Mouse (Mus musculus): Measurements from ENCODE around the gene Polm. TPM values are rescaled to one million over a fixed set of nuclear protein-coding genes. Genes with fewer than 3 reads are reported as not detected.

The Polm gene
- polyA plus RNA-seq, 1 experiment from 2014 or later: 10.0 TPM

DNA sequence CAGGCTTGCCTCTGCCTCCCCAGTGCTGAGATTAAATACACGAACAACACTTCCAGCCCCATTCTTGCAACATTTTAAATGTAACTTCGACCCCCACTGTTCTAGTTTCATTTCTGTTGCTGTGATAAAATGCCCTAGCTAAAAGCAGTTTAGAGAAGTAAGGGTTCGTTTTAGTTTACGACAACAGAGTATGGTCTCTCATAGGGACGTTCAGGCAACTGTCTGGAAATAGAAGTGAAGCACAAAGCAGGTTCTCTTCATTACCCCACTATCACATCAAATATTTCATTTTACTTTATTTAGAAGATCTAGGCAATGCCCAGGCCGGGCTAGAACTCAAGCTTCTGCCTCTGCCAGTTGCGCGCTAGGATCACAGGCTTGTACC, 50.2 kb downstream of the Polm start:
- 32% methylated on average over 8 of the region's 8 CpGs for WGBS
- no peak for ATAC-seq (ENCODE audit: borderline replicate concordance, extremely low read depth, low FRiP score, low TSS enrichment)
- Histone ChIP-seq H3K27me3 (no peaks in the 10 kb centered on the region), H3K9ac (peak overlapping the region; percentile 79), H3K36me3 (peaks cover 19% of the 10 kb centered on the region), H3K9me3 (no peaks in the 10 kb centered on the region), H3K4me1 (peaks cover 20% of the 10 kb centered on the region), H3K27ac (peak overlapping the region; percentile 93), H3K4me2 (peak overlapping the region; percentile 73), H3K4me3 (peak overlapping the region; percentile 81)

- Histone ChIP-seq H3K4me3 (no peak overlapping the region), H3K36me3 (peaks cover 3% of the 10 kb centered on the region; the same call in 1 of the 2 replicates), H3K9me3 (no peaks in the 10 kb centered on the region), H3K4me1 (peaks cover 20% of the 10 kb centered on the region), H3K9ac (no peak overlapping the region), H3K27ac (peak overlapping the region; percentile 24; the same call in 1 of the 2 replicates), H3K4me2 (no peak overlapping the region), H3K27me3 (no peaks in the 10 kb centered on the region)
- ATAC-seq (ENCODE audit: borderline replicate concordance, extremely low read depth, low FRiP score, low TSS enrichment): no peak
Measured at GRCm38 (mm10) chr11:5785732-5786131, 52.1 kb downstream of the Polm start.

GRCm38 (mm10) chr11:5782199-5782944, 55.4 kb downstream of the Polm start:
- Histone ChIP-seq H3K4me3 (no peak overlapping the region), H3K4me1 (peaks cover 3% of the 10 kb centered on the region), H3K36me3 (no peaks in the 10 kb centered on the region), H3K4me2 (no peak overlapping the region), H3K9me3 (no peaks in the 10 kb centered on the region), H3K27me3 (no peaks in the 10 kb centered on the region), H3K9ac (no peak overlapping the region), H3K27ac (no peak overlapping the region)
- no peak for ATAC-seq (ENCODE audit: borderline replicate concordance, extremely low read depth, low FRiP score, low TSS enrichment)
- WGBS: 63% methylated on average over 8 of the region's 8 CpGs

DNA sequence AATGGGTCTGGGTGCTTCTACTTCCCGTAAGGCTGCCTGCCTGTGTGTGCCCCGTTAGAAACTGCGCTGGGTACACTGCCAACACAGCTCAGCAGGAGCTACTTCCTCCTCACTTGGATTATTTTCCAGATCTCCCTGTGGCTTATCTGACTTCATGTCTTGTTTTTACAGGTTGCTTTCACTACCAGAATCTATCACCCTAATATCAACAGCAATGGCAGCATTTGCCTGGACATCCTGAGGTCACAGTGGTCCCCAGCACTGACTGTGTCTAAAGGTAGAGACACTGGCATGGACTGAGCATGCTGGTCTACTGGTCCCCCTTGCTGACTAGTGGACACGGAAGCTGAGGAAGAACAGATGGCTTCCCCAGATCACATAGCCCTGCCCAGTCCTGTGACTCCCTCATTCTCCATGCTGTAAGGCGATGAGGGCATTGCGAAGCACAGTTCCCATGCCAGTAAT, 57.7 kb downstream of the Polm start:
- H3K9ac ChIP-seq: no peak overlapping the region
- no peak for ATAC-seq (ENCODE audit: borderline replicate concordance, extremely low read depth, low FRiP score, low TSS enrichment)
- H3K4me1 ChIP-seq: no peaks in the 10 kb centered on the region
- no peaks in the 10 kb centered on the region for H3K27me3 ChIP-seq
- no peaks in the 10 kb centered on the region for H3K9me3 ChIP-seq
- H3K27ac ChIP-seq: no peak overlapping the region
- H3K4me2 ChIP-seq: no peak overlapping the region
- H3K36me3 ChIP-seq: no peaks in the 10 kb centered on the region
- H3K4me3 ChIP-seq: no peak overlapping the region
- 91% methylated on average over 6 of the region's 6 CpGs for WGBS

- Histone ChIP-seq H3K4me3 (no peak overlapping the region), H3K9me3 (no peaks in the 10 kb centered on the region), H3K27ac (no peak overlapping the region), H3K9ac (no peak overlapping the region), H3K36me3 (no peaks in the 10 kb centered on the region), H3K4me1 (no peaks in the 10 kb centered on the region), H3K27me3 (no peaks in the 10 kb centered on the region), H3K4me2 (no peak overlapping the region)
- no peak for ATAC-seq (ENCODE audit: borderline replicate concordance, extremely low read depth, low FRiP score, low TSS enrichment)
- WGBS: 64% methylated on average over 2 of the region's 2 CpGs
Measured at GRCm38 (mm10) chr11:5778481-5778880, 59.3 kb downstream of the Polm start.

Other genes with a start within 250 kb of the Polm start
- 179 and 188 TPM in 2 replicates for gene Mrps24, start 122.3 kb downstream of the Polm start, polyA plus RNA-seq (2015; fragmentation: Nextera tagmentation; extraction: Ambion mirVana)
- gene Urgcp, start 75.6 kb downstream of the Polm start, polyA plus RNA-seq (2015; fragmentation: Nextera tagmentation; extraction: Ambion mirVana): 24.6 and 24.8 TPM in 2 replicates
- gene Dbnl, start 49.5 kb downstream of the Polm start, polyA plus RNA-seq (2015; fragmentation: Nextera tagmentation; extraction: Ambion mirVana): 111 and 115 TPM in 2 replicates
- 29.6 and 49.3 TPM in 2 replicates for gene Pgam2, start 34.3 kb downstream of the Polm start, polyA plus RNA-seq (2015; fragmentation: Nextera tagmentation; extraction: Ambion mirVana)
- gene Aebp1, start 23.9 kb upstream of the Polm start, polyA plus RNA-seq (2015; fragmentation: Nextera tagmentation; extraction: Ambion mirVana): 31.3 and 37.6 TPM in 2 replicates
- gene Pold2, start 40.3 kb upstream of the Polm start, polyA plus RNA-seq (2015; fragmentation: Nextera tagmentation; extraction: Ambion mirVana): 149 and 160 TPM in 2 replicates
- gene Myl7, start 60.8 kb upstream of the Polm start, polyA plus RNA-seq (2015; fragmentation: Nextera tagmentation; extraction: Ambion mirVana): 273 and 720 TPM in 2 replicates
- gene Gck, start 112.1 kb upstream of the Polm start, polyA plus RNA-seq (2015; fragmentation: Nextera tagmentation; extraction: Ambion mirVana): 1.7 and 1.9 TPM in 2 replicates
- gene Ykt6, start 117.7 kb upstream of the Polm start, polyA plus RNA-seq (2015; fragmentation: Nextera tagmentation; extraction: Ambion mirVana): 58.6 and 61.4 TPM in 2 replicates
- 0.79 and 1.4 TPM in 2 replicates for gene Camk2b, start 228.3 kb upstream of the Polm start, polyA plus RNA-seq (2015; fragmentation: Nextera tagmentation; extraction: Ambion mirVana)

Data from lung, embryonic 15.5 days (tissue).